ENCODE assay signal across 8 mouse cellular contexts in the genomic region with DNA sequence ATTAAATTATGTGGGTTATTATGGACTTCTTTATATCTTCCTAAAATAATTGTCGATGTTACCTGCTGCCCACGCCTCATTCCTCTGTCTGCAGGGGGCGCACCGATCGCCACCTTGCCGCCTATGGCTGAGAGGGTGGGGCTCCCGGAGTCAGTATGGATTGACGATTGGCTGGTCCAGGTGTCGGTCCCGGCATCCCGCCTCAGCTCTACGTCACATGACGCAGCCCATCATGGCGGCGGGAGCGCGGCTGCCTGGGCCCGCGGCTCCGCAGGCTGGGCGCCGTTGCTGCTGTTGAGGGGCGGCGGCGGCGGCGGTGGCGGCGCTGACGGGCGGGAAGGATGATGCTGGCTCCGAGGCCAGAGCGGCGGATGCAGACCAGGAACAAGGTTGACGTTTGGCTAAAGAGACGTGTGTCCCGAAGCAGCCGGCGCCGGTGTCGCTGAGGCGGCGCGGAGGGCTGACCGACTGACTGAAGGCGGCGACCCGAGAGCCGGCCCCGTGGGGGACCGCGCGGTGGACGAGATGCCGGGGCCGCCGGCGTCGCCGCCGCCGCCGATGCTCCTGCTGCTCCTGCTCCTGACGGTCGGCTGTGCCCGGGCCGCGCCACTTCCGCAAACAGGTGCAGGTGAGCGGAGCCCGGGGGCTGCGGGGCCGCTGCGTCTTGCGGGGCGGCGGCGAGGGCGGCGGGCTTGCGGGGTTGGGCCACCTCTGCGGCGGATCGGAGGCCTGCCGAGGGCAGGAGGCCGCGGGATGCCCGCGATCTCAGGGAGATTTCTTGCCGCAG. TPM values are rescaled to one million over a fixed set of nuclear protein-coding genes. Genes with fewer than 3 reads are reported as not detected.
DNase-seq lines count a peak whose midpoint lies in the region; ATAC-seq lines count a peak whose summit lies in the region.

Gene Lmtk2 (plus strand): TSS at position 288 of the 787 bp plus-strand sequence.

- H3K4me3 ChIP-seq in hindbrain, embryonic 13.5 days, result peak within 1 kb of the TSS; percentile 98

- H3K4me1 ChIP-seq in hindbrain, embryonic 13.5 days (replicated peaks), result peaks cover 24% of the 10 kb centered on the region

- H3K9ac ChIP-seq in hindbrain, embryonic 13.5 days, result peak within 1 kb of the TSS; percentile 96

- 0% methylated on average over 65 of the region's 90 CpGs for WGBS in hindbrain, embryonic 13.5 days

- peak within 1 kb of the TSS; percentile 96 for H3K27ac ChIP-seq in hindbrain, embryonic 13.5 days

- H3K9me3 ChIP-seq in hindbrain, embryonic 13.5 days, result no peaks in the 10 kb centered on the region

- H3K4me2 ChIP-seq in hindbrain, embryonic 13.5 days, result peak within 1 kb of the TSS; percentile 63

- no peaks in the 10 kb centered on the region for H3K36me3 ChIP-seq in hindbrain, embryonic 13.5 days

- 0 out of 2 replicates have a peak, but pooled peaks cover 5% of the 10 kb centered on the region for H3K27me3 ChIP-seq in hindbrain, embryonic 13.5 days

- peak; percentile 97 for DNase-seq in NIH3T3 (ENCODE audit: low read depth)
- peak; percentile 99 for DNase-seq in cerebellum, postnatal 10 days
- peak; percentile 93 to 96 for DNase-seq in frontal cortex, postnatal 14 days (ENCODE audit: low spot score in 2 of 2)
- DNase-seq in layer of hippocampus, postnatal 25 days (ENCODE audit: extremely low spot score in 1 of 2, low spot score in 1 of 2), result peak; percentile 93 to 98
- DNase-seq in lung, postnatal 25 days (ENCODE audit: low spot score), result peak; percentile 97
- DNase-seq in retina, embryonic 14.5 days (ENCODE audit: low spot score), result peak; percentile 99
- peak; percentile 99 for DNase-seq in thymus, postnatal 4 days

- peak; percentile 100 for ATAC-seq in hindbrain, embryonic 13.5 days (ENCODE audit: low FRiP score)

RNA-seq across cellular contexts. Expression of gene Lmtk2, which starts in this region (rescaled TPM):
- 7.2 and 7.5 TPM in 2 replicates for polyA plus RNA-seq in hindbrain, embryonic 13.5 days (2015; fragmentation: Nextera tagmentation; extraction: Ambion mirVana)
- 10 to 100 TPM; 92.3 to 94.2 TPM for total RNA-seq in layer of hippocampus, postnatal 25 days (2021)

Comparison
In these comparisons a context has a peak if more than half of its experiments do, and no peak if none do; other contexts are left out.
1. Peak in every context shown above with its lines: DNase-seq, ATAC-seq, H3K4me3 ChIP-seq and H3K27ac ChIP-seq.